Mouse (Mus musculus): ENCODE measurements around the gene Mapkapk3.

GRCm38 (mm10) chr9:107295616-107296015, 5.9 kb upstream of the Mapkapk3 start:
- no peak for TF ChIP-seq POLR2A (IDR thresholded peaks at IDR 0.05; ENCODE audit: extremely low read depth, insufficient read depth, low read length)
- no peak for TF ChIP-seq CTCF (IDR thresholded peaks at IDR 0.05; ENCODE audit: low read depth, low read length)
